Mouse (Mus musculus): Measurements from ENCODE around the gene Pgam2. TPM values are rescaled to one million over a fixed set of nuclear protein-coding genes. Genes with fewer than 3 reads are reported as not detected.

The Pgam2 gene
- polyA plus RNA-seq, 1 experiment from 2014 or later: 2.1 TPM

DNA sequence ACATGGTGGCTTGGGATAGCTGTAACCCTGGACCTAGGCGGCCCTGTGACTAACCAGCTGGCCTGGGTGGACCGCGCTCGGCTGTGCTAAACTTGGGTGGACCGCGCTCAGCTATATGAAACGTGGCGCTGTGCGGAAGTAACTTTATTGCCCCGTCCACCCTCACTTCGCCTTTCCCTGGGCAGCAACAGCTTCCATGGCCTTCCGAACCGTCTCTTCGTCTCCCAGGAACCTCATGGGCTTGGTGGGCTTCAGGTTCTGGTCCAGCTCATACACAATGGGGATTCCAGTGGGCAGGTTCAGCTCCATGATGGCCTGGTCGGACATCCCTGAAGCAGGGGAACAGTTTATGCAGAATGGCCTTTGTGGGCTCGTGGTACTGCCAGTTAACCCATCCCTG, 2.0 kb downstream of the Pgam2 start:
- Histone ChIP-seq H3K4me3 (ENCODE audit: low read depth, low read length) (no peak overlapping the region), H3K27ac (ENCODE audit: low read depth, low read length) (no peak overlapping the region), H3K4me1 (ENCODE audit: control insufficient read depth, insufficient read depth, low read length) (no peaks in the 10 kb centered on the region), H3K9ac (ENCODE audit: low read length) (no peak overlapping the region), H3K9me3 (replicated peaks; ENCODE audit: control insufficient read depth, low read length) (no peaks in the 10 kb centered on the region), H3K27me3 (replicated peaks; ENCODE audit: control insufficient read depth, insufficient read depth, low read length) (no peaks in the 10 kb centered on the region), H3K4me2 (ENCODE audit: low read length) (no peak overlapping the region), H3K36me3 (ENCODE audit: control insufficient read depth, insufficient read depth, low read length) (peaks cover 52% of the 10 kb centered on the region)
- DNase-seq (ENCODE audit: low spot score) (no peak), ATAC-seq (no peak)
- WGBS: 97% methylated on average over 16 of the region's 16 CpGs

DNA sequence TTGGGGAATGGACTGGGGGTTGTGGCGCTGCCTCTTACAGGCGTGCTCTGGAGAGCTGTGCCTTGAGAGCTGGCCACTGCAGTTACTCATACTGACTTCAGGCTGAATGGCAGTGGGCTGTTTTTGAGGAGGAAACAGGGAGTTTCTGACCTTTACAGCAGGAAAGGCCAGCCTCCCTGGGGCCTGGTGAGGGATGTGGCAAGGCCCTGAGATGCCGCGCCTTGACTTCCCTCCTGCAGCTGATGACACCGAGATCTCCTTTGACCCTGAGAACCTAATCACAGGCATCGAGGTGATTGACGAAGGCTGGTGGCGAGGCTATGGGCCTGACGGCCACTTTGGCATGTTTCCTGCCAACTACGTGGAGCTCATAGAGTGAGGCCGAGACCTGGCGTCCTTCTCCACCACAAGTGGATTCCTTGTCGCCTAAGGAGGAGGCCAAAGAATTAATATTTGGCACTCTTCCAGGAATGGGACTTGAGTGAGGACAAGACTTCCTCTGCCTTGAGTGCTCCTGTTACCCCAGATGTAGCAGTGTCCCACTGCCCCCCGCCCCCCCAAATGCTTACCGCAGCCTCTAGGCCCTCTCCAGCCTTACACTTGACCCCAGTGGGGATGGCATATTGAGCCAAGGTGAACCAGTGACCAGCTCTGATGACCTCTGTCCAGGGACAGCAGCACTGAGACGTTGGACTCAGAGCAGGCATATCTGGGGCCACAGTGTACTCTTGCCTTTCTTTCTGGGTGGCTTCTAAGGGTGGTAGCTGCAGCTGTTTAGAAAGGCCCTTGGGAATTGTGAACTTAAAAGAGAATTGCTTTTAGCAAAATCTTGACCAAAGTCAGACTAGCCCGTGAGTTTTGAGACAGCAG, 3.7 kb downstream of the Pgam2 start:
- H3K4me3 ChIP-seq (ENCODE audit: low read depth, low read length): no peak overlapping the region
- H3K27ac ChIP-seq (ENCODE audit: low read depth, low read length): no peak overlapping the region
- H3K4me2 ChIP-seq (ENCODE audit: low read length): no peak overlapping the region
- no peaks in the 10 kb centered on the region for H3K4me1 ChIP-seq (ENCODE audit: control insufficient read depth, insufficient read depth, low read length)
- ATAC-seq: no peak
- 85% methylated on average over 17 of the region's 17 CpGs for WGBS
- H3K36me3 ChIP-seq (ENCODE audit: control insufficient read depth, insufficient read depth, low read length): peaks cover 68% of the 10 kb centered on the region
- H3K27me3 ChIP-seq (replicated peaks; ENCODE audit: control insufficient read depth, insufficient read depth, low read length): no peaks in the 10 kb centered on the region
- no peak overlapping the region for H3K9ac ChIP-seq (ENCODE audit: low read length)
- no peaks in the 10 kb centered on the region for H3K9me3 ChIP-seq (replicated peaks; ENCODE audit: control insufficient read depth, low read length)
- DNase-seq (ENCODE audit: low spot score): peak; percentile 27

DNA sequence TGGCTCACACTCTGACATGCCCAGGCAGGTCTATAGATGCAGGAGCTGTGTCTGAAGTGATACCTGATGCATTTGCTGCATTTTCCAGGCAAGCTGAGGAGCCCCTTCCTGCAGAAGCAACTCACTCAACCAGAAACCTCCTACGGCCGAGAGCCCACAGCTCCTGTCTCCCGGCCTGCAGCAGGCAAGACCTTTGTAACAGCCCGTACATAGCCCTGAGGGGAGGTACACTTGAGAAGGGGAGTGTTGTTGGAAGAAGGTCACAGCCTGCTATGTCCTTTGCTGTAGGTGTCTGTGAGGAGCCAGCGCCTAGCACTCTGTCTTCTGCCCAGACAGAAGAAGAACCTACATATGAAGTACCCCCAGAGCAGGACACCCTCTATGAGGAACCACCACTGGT, 5.6 kb downstream of the Pgam2 start:
- Histone ChIP-seq H3K9ac (ENCODE audit: low read length) (no peak overlapping the region), H3K36me3 (ENCODE audit: control insufficient read depth, insufficient read depth, low read length) (peaks cover 86% of the 10 kb centered on the region), H3K4me1 (ENCODE audit: control insufficient read depth, insufficient read depth, low read length) (no peaks in the 10 kb centered on the region), H3K4me3 (ENCODE audit: low read depth, low read length) (no peak overlapping the region), H3K27me3 (replicated peaks; ENCODE audit: control insufficient read depth, insufficient read depth, low read length) (no peaks in the 10 kb centered on the region), H3K9me3 (replicated peaks; ENCODE audit: control insufficient read depth, low read length) (no peaks in the 10 kb centered on the region), H3K4me2 (ENCODE audit: low read length) (no peak overlapping the region), H3K27ac (ENCODE audit: low read depth, low read length) (no peak overlapping the region)
- no peak for DNase-seq (ENCODE audit: low spot score)
- no peak for ATAC-seq
- 89% methylated on average over 5 of the region's 5 CpGs for WGBS

DNA sequence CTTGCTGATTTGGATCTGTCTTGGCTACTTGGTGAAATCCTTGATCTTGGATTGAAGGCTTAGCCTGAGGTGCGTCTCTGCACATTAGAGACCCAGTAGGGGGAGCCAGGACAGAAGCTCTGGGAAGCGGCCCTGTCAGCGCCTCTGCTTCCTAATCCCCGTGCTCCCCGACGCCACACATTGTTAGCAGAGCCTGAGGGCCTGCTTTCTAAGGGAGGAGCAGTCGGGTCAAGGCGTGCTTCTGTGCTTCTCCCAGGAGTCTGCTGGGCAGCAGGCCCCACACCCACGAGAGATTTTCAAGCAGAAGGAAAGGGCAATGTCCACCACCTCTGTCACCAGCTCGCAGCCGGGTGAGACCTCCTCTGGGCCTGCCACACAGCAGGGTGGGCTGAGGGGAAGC, 6.2 kb downstream of the Pgam2 start:
- H3K36me3 ChIP-seq (ENCODE audit: control insufficient read depth, insufficient read depth, low read length): peaks cover 92% of the 10 kb centered on the region
- DNase-seq (ENCODE audit: low spot score) (no peak), ATAC-seq (no peak)
- H3K4me2 ChIP-seq (ENCODE audit: low read length): no peak overlapping the region
- 74% methylated on average over 11 of the region's 11 CpGs for WGBS
- H3K27me3 ChIP-seq (replicated peaks; ENCODE audit: control insufficient read depth, insufficient read depth, low read length): no peaks in the 10 kb centered on the region
- no peak overlapping the region for H3K4me3 ChIP-seq (ENCODE audit: low read depth, low read length)
- H3K4me1 ChIP-seq (ENCODE audit: control insufficient read depth, insufficient read depth, low read length): no peaks in the 10 kb centered on the region
- no peak overlapping the region for H3K9ac ChIP-seq (ENCODE audit: low read length)
- H3K27ac ChIP-seq (ENCODE audit: low read depth, low read length): no peak overlapping the region
- no peaks in the 10 kb centered on the region for H3K9me3 ChIP-seq (replicated peaks; ENCODE audit: control insufficient read depth, low read length)

DNA sequence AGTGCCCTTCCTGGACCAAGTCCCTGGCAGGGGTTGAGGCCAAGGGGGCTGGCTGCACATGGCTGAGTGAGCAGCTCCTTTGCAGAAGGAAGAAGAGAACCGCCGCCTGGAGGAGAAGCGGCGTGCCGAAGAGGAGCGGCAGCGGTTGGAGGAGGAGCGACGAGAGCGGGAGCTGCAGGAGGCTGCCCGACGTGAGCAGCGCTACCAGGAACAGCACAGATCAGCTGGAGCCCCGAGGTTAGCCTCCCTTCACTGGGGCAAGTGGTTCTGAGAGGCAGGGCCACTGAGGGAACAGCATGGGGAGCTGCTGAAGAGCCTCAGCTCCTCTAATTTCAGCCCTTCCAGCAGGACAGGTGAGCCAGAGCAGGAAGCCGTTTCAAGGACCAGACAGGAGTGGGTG, 6.6 kb downstream of the Pgam2 start:
- no peaks in the 10 kb centered on the region for H3K27me3 ChIP-seq (replicated peaks; ENCODE audit: control insufficient read depth, insufficient read depth, low read length)
- 85% methylated on average over 15 of the region's 15 CpGs for WGBS
- DNase-seq (ENCODE audit: low spot score): no peak

DNA sequence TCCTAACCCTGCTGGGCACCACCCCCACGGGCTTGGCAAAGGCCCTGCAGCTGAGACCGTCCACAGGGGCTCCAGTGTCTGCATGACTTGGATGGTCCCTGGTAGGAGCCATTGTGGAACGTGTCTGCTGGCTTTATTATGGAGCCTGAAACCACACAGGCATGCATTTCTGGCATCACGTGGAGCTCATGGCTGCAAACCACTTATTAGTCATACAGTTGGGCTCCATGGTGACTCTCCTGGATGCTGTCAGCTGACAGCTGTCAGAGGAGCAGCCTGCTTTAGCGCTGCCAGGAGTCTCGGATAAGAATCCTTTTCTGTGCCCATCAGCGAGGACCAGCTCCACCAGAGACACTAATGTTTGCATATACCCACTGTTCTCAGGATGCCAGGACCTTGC, 7.8 kb downstream of the Pgam2 start:
- no peak for ATAC-seq
- no peaks in the 10 kb centered on the region for H3K9me3 ChIP-seq (replicated peaks; ENCODE audit: control insufficient read depth, low read length)
- H3K4me2 ChIP-seq (ENCODE audit: low read length): no peak overlapping the region
- H3K4me3 ChIP-seq (ENCODE audit: low read depth, low read length): no peak overlapping the region
- H3K27ac ChIP-seq (ENCODE audit: low read depth, low read length): peak overlapping the region; percentile 5; the same call in 1 of the 2 replicates
- H3K4me1 ChIP-seq (ENCODE audit: control insufficient read depth, insufficient read depth, low read length): no peaks in the 10 kb centered on the region
- peak; percentile 36 for DNase-seq (ENCODE audit: low spot score)
- peaks cover 93% of the 10 kb centered on the region for H3K36me3 ChIP-seq (ENCODE audit: control insufficient read depth, insufficient read depth, low read length)
- no peak overlapping the region for H3K9ac ChIP-seq (ENCODE audit: low read length)
- WGBS: 88% methylated on average over 7 of the region's 7 CpGs
- H3K27me3 ChIP-seq (replicated peaks; ENCODE audit: control insufficient read depth, insufficient read depth, low read length): no peaks in the 10 kb centered on the region

More for the DNA sequence above, 6.6 kb downstream of the Pgam2 start:
- Histone ChIP-seq H3K4me3 (ENCODE audit: low read depth, low read length) (no peak overlapping the region), H3K4me2 (ENCODE audit: low read length) (no peak overlapping the region), H3K9ac (ENCODE audit: low read length) (no peak overlapping the region), H3K9me3 (replicated peaks; ENCODE audit: control insufficient read depth, low read length) (no peaks in the 10 kb centered on the region), H3K4me1 (ENCODE audit: control insufficient read depth, insufficient read depth, low read length) (no peaks in the 10 kb centered on the region), H3K27ac (ENCODE audit: low read depth, low read length) (no peak overlapping the region), H3K36me3 (ENCODE audit: control insufficient read depth, insufficient read depth, low read length) (peaks cover 96% of the 10 kb centered on the region)
- ATAC-seq: no peak

DNA sequence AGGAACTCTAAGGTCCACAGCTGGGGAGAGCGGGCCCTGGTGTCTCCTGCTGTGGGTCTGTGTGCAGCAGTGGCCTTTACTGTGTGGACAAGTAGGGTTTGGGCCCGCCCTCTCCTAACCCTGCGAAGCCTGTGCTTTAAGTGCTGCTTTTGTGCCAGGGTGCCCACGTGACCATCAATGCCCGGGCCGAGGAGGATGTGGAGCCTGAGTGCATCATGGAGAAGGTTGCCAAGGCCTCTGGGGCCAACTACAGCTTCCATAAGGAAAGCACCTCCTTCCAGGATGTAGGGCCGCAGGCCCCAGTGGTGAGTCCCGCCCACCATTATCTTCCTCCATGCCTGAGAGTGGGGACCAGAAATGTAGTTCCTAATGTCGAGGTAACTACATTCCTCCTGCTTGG, 8.2 kb downstream of the Pgam2 start:
- no peak for DNase-seq (ENCODE audit: low spot score)
- no peaks in the 10 kb centered on the region for H3K27me3 ChIP-seq (replicated peaks; ENCODE audit: control insufficient read depth, insufficient read depth, low read length)
- no peak overlapping the region for H3K4me2 ChIP-seq (ENCODE audit: low read length)
- H3K9ac ChIP-seq (ENCODE audit: low read length): no peak overlapping the region
- no peaks in the 10 kb centered on the region for H3K4me1 ChIP-seq (ENCODE audit: control insufficient read depth, insufficient read depth, low read length)
- peak overlapping the region; percentile 5; the same call in 1 of the 2 replicates for H3K27ac ChIP-seq (ENCODE audit: low read depth, low read length)
- peaks cover 90% of the 10 kb centered on the region for H3K36me3 ChIP-seq (ENCODE audit: control insufficient read depth, insufficient read depth, low read length)
- 85% methylated on average over 9 of the region's 9 CpGs for WGBS
- H3K4me3 ChIP-seq (ENCODE audit: low read depth, low read length): no peak overlapping the region
- H3K9me3 ChIP-seq (replicated peaks; ENCODE audit: control insufficient read depth, low read length): no peaks in the 10 kb centered on the region
- ATAC-seq: no peak

DNA sequence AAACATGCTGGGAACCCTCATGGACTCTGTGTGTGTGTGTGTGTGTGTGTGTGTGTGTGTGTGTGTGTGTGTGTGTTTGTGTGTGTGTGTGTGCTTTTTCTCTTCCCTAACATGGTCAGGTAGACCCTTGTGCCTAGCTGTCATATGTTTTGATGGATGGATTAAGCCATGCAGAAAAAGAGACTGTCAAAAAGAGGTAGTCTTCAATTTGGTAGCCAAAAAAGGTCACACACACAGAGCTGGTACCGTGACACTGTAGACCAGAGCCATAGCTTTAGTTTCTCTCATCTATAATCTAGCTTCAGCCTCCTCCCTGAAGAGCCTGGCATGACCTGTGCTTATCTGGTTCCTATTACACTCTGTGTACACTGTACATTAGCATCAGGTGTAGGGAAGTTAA, 13.1 kb downstream of the Pgam2 start:
- H3K4me3 ChIP-seq (ENCODE audit: low read depth, low read length): no peak overlapping the region
- 95% methylated on average over 1 of the region's 1 CpGs for WGBS
- H3K27ac ChIP-seq (ENCODE audit: low read depth, low read length): no peak overlapping the region
- H3K4me1 ChIP-seq (ENCODE audit: control insufficient read depth, insufficient read depth, low read length): peaks cover 15% of the 10 kb centered on the region
- ATAC-seq (no peak), DNase-seq (ENCODE audit: low spot score) (no peak)
- no peaks in the 10 kb centered on the region for H3K27me3 ChIP-seq (replicated peaks; ENCODE audit: control insufficient read depth, insufficient read depth, low read length)
- H3K9ac ChIP-seq (ENCODE audit: low read length): no peak overlapping the region
- H3K4me2 ChIP-seq (ENCODE audit: low read length): no peak overlapping the region
- peaks cover 43% of the 10 kb centered on the region for H3K36me3 ChIP-seq (ENCODE audit: control insufficient read depth, insufficient read depth, low read length)
- no peaks in the 10 kb centered on the region for H3K9me3 ChIP-seq (replicated peaks; ENCODE audit: control insufficient read depth, low read length)

DNA sequence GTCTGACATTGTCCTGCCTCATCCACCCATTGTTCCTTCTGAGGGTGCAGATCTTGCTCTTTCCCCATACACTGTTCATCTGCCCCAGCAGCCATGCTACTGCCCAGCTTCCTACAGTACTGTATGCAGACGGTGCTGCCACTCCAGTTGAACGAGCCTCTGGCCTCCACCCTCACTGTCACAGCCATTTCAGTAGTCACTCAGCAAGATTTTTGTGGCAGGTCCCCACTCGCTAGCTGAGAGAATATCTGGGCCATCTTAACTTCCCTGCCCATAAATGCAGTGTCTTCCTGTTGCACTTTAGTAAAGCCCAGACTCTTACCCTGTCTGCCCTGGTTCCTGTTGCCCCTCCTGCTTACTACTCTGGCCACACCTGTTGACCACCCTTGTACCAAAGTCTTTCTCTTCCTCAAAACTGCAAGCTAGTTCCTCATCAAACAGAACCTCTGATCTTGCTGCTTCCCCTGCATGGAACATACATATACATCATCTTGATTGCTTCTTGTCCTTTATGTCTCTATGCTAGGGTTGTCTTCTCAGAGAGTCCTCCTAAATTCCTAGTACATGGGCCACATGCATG, 13.7 kb downstream of the Pgam2 start:
- 91% methylated on average over 3 of the region's 3 CpGs for WGBS
- no peaks in the 10 kb centered on the region for H3K27me3 ChIP-seq (replicated peaks; ENCODE audit: control insufficient read depth, insufficient read depth, low read length)
- peak overlapping the region; percentile 94 for H3K4me2 ChIP-seq (ENCODE audit: low read length)
- DNase-seq (ENCODE audit: low spot score) (no peak), ATAC-seq (no peak)
- H3K9me3 ChIP-seq (replicated peaks; ENCODE audit: control insufficient read depth, low read length): no peaks in the 10 kb centered on the region
- peaks cover 15% of the 10 kb centered on the region for H3K4me1 ChIP-seq (ENCODE audit: control insufficient read depth, insufficient read depth, low read length)
- peaks cover 37% of the 10 kb centered on the region for H3K36me3 ChIP-seq (ENCODE audit: control insufficient read depth, insufficient read depth, low read length)
- no peak overlapping the region for H3K9ac ChIP-seq (ENCODE audit: low read length)
- H3K27ac ChIP-seq (ENCODE audit: low read depth, low read length): no peak overlapping the region
- 0 out of 2 replicates have a peak overlapping the region, but pooled peaks have one; percentile 86 for H3K4me3 ChIP-seq (ENCODE audit: low read depth, low read length)

Data from forebrain, embryonic 14.5 days (tissue).